Mouse (Mus musculus): ENCODE data around the gene Amigo3. TPM values are rescaled to one million over a fixed set of nuclear protein-coding genes. Genes with fewer than 3 reads are reported as not detected.
"Not testable (repeated sequence)": the region's sequence is repeated elsewhere in the genome, so short reads cannot be mapped to it uniquely, and the experiment has no call there.

The Amigo3 gene
- 1 to 10 TPM; 1.6 to 2.8 TPM for total RNA-seq (2021)

DNA sequence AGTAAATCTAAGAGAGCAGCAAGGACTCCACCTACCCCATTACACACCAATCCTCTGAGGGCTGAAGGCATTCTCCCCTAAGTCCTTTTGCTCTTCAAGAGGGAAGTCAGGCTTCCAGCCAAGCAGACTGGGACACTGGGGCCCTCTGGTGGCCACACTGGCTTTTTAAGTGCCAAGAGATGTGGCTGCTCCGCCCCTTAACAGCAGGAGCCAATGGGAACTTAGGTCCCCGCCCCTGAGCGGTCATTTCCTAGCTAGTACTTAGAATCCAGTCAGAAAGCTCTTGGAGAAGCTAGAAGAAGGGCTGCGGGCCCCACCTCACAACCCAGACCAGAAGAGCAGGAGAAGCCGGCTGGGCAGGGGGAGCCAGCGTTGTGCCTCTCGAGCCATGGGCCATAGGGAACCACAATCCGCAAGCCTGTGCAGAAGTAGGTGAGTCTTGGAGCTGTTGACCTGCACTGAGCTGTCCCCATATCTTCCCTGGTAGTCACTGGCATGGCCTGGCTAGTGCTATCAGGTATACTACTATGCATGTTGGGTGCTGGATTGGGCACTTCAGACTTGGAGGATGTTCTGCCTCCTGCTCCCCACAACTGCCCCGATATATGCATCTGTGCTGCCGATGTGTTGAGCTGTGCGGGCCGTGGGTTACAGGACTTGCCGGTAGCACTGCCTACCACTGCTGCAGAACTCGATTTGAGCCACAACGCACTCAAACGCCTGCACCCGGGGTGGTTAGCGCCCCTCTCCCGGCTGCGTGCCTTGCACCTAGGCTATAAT, at the start of gene Amigo3:
Amigo3 (plus strand) TSS at position 275 of the 780 bp plus-strand sequence.
- intact Hi-C loops (cut with DNase I) = loop anchor here (10.0 kb wide), 1 partner anchor 88 kb away; no protein-coding TSS in a partner anchor
- peak; percentile 95 for DNase-seq

DNA sequence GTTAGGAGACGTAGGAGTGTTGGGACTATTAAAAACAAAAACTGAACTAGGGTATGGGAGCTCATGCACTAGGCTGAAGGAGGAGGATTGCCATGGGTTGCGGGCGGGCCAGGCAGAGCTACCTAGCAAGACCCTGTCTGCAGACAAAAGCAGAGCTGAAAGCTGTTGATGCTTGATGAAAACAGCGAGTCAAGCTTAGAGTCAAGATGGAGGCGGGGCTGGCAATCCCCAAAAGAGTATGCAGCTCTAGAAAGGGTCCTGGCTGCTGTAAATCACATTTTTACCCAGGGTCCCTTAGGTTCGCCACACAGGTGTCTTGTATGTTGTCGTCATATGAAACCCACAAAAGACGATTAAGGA, 49.4 kb upstream of the Amigo3 start:
- intact Hi-C loops (cut with DNase I) = no loop called here
- peak; percentile 15 for DNase-seq

DNA sequence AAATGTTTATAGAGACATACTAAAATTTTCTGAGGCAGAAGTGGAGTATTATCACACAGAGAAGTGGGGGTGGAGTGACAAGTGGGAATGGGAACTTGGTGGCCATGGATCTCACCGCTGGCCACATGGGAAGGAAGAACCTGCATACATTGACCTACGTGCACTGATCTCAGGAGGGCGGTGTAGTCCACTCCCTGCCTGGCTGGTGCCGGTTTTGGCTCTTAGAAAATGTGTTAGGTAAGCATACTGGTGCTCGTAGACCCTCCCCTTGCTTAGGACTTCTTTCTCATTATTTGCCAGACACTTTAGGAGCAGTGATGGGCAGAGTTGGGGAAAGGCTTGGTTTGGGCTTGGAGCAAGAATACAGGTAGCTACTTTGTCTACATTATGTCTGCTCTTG, 44.9 kb upstream of the Amigo3 start:
- no peak for DNase-seq
- intact Hi-C loops (cut with DNase I) = no loop called here

DNA sequence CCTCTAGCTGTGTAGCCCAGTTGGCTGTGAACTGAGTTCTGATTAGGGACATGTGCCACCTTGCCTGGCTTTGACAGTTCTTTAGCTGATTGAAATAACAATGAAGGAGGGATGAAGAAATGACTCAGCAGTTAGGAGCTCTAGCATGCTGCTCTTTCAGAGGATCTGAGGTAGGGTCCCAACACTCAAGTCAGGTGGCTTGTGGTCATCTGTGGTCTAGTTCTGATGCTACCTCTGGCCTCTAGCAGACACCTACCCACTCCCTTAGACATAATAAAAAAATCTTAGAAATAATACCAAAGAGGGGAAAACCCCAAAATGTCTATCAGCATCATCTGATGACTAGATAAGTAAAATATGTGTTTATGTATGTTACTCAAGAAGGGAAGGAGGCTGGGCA, 42.6 kb upstream of the Amigo3 start:
- intact Hi-C loops (cut with DNase I) = no loop called here
- DNase-seq = no peak

DNA sequence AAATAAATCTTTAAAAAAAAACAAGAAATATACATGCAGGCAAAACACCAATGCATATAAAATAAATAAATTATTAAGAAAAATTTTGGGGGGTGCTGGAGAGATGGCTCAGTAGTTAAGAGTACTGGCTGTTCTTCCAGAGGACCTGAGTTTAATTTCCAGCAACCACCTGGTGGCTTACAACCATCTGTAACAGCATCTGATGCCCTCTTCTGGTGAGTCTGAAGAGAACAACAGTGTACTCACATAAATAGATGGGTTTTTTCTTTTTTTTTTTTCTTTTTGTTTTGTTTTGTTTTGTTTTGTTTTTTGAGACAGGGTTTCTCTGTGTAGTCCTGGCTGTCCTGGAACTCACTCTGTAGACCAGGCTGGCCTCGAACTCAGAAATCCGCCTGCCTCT, 39.4 kb upstream of the Amigo3 start:
- intact Hi-C loops (cut with DNase I); DNase-seq: not testable (repeated sequence)

DNA sequence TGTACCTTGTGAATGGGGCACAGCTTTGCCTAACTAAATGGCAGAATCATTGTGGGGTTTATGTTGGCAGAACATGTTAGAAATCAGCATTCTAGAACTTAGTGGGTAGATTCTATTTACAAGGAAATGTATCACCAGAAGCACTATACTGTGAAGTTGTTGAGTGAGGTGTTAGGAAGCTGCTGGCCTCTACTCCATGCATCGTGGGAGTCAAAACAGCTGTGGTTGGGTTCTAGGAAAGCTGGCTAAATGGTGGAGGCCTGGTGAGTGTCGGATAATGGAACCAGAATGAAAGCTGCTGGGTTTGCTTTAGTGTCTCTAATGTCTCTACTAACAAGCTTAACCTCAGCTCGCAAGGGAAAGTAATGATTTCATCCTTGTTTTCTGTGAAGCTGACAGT, 35.8 kb upstream of the Amigo3 start:
- no peak for DNase-seq
- intact Hi-C loops (cut with DNase I) = no loop called here

DNA sequence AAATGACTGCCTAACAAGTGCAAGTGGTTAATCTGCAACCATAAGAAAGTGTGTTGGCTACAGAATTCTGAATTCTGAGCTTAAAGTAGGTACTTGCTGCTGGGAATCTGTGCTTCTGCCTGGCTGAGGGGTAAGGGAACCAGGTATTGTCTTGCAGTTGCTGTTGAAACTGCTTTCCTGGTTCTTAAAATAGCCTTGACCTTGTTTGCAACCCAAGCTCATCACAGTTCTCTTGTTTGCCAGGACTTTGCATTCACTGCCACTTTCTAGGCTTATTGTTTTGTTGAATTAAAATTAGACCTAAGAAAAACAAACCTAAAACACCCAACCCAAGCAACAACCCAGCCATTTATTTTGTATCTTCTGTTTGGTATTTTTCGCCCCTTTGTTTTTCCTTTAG, 32.2 kb upstream of the Amigo3 start:
- intact Hi-C loops (cut with DNase I) = no loop called here
- no peak for DNase-seq

DNA sequence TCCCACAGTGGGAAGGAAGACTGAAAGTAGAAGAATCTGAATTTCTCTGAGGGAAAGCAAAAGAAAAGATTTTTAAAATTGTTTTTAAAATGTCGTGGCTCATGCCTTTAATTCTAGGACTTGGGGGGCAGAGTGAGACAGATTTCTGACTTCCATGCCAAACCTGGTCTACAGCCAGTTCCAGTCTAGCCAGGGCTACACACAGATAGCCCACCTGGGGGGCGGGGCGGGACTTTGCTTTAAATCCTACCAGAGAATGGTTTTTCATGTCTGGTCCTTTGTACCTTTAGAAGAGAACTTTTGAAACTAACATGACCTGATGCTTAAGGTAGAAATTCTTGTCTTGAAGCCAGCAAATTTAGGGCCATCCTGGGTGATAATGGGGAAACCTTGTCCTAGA, 29.7 kb upstream of the Amigo3 start:
- intact Hi-C loops (cut with DNase I) = no loop called here

DNA sequence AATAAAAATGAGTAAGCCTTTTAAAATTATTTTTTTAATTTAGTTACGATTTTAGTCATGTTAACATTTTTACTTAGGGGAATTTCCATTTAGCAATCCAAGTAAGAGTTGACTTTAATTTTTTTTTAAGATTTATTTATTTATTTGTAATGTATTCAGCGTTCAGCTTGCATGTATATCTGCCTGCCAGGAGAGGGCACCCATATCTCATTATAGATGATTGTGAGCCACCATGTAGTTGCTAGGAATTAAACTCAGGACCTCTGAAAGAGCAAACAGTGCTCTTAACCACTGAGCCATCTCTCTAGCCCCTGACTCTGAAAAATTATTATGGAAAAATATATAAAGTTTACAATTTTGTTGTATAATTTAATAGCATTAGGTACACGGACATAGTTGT, 26.4 kb upstream of the Amigo3 start:
- DNase-seq = no peak
- intact Hi-C loops (cut with DNase I) = no loop called here

More for the DNA sequence above, 29.7 kb upstream of the Amigo3 start:
- no peak for DNase-seq

DNA sequence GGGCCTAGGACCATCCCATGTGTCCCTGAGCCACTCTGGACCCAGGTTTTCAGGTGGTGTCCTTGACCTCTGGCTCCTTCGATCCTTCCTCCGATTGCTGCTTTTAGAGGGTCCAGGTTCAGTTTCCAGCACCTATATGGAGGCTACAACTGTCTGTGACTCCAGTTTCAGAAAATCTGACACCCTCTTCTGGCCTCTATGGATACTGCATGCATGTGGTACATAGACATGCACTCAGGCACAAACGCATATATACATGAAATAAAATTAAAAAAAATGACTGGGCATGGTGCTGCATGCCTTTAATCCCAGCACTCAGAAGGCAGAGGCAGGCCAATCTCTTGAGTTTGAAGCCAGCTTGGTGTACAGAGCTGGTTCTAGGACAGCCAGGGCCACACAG, 25.1 kb upstream of the Amigo3 start:
- DNase-seq = no peak
- intact Hi-C loops (cut with DNase I) = no loop called here

DNA sequence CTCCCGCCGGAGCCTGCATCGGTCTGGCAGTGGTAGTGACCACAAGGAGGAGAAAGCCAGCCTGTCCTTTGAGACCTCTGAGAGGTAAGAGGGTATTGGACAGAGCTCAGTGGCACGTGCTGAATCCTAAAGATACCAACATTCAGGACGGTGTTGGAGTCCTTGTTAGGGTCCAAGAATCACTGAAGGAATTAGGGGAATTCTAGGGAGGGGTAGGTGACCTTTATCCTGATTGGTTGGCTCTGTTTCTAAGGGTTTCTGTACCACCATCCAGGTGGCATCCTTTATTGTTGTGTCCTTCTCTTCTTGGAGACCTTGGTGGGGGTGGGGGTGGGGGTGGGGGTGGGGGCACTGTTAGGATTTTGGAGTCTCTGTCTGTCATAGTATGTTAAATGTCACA, 20.8 kb upstream of the Amigo3 start:
- intact Hi-C loops (cut with DNase I) = no loop called here
- DNase-seq = no peak

DNA sequence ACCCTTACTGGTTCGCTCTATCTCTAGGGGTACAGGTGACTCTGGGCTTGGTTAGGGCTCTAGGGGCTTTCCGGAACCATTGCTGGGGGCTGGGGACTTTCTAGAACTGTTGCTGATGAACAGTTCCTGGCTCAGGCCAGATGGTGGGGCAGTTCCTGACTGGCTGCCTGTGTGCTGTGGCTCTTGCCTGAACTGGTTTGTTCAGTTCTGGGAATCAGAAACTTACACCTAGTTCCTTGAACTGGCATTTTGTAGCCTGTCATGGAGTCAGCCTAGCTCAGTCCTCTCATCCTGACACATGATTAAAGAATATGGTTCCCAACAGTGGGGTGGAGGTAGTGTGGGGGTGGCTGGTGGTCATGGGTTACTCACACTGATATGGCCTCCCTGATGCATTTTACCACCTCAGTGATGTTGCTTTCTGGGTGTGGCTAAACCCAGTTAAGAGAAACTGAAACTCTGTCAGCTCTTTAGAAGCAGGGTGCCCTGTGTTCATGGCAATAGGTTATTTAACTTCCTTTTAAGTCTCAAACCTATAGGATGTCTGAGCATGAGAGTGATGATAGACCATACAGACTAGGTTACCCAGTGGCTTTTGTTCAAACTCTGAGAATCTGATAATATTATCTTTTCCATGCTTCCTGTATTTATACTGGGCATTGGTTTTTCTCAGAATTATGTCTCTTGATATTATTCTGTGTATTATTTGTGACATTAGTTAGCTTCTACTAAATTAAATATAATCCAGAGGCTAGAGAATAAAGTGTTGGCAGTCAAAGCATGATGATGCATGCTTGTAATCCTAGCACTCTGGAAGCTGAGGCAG, 17.4 kb upstream of the Amigo3 start:
- no peak for DNase-seq
- intact Hi-C loops (cut with DNase I) = no loop called here

DNA sequence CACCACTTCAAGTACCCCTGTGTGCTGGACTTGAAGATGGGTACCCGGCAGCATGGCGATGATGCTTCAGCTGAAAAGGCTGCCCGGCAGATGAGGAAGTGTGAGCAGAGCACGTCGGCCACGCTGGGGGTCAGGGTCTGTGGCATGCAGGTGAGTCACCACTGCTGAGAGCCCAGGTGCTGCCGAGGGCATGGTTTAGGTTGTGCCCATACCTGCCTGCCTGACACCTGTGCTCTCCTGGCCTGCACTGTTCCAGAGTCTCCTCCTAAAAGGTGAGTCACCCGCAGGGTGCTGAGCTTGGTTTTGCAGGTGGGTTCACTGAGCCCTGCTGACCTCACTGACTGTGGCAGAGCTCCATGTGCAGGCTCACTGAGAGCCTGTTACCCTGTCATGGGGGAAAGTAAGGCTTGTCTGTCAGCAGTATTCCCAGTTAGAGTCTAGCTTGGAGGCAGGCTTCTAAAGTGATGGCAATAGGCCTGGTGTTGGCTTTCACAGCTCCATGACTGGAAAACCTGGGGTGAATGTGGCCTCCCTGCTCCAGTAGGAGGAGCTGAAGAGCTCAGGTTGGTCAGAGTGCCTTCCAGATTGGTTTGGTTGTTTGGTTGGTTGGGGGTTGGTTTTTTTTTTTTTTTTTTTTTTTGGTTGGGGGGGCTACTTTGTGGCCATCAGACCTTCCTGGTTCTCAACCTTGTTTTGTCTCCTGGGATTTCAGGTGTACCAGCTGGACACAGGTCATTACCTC, 8.0 kb upstream of the Amigo3 start:
- DNase-seq = no peak
- intact Hi-C loops (cut with DNase I) = loop anchor here (5.0 kb wide), 1 partner anchor 143 kb away; no protein-coding TSS in a partner anchor

DNA sequence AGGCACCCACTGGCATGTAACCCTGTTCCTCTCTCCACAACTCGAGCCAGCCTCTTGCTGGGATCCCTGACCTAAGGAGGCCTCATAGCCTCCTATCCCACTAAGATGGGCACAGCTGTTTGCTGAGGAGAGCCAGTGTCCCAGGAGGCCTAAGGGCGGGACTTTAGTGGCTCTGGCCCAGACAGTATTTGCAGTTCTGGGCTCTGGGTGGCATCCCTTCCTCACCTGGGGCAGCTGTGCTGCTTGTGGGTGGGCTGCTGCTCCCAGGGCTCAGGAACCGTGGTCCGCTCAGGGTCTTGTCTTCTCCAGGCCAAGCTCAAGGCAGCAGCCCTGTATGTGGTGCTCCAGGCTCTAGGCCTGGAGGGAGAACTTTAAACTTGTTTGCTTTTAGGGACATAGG, 6.4 kb upstream of the Amigo3 start:
- no peak for DNase-seq

DNA sequence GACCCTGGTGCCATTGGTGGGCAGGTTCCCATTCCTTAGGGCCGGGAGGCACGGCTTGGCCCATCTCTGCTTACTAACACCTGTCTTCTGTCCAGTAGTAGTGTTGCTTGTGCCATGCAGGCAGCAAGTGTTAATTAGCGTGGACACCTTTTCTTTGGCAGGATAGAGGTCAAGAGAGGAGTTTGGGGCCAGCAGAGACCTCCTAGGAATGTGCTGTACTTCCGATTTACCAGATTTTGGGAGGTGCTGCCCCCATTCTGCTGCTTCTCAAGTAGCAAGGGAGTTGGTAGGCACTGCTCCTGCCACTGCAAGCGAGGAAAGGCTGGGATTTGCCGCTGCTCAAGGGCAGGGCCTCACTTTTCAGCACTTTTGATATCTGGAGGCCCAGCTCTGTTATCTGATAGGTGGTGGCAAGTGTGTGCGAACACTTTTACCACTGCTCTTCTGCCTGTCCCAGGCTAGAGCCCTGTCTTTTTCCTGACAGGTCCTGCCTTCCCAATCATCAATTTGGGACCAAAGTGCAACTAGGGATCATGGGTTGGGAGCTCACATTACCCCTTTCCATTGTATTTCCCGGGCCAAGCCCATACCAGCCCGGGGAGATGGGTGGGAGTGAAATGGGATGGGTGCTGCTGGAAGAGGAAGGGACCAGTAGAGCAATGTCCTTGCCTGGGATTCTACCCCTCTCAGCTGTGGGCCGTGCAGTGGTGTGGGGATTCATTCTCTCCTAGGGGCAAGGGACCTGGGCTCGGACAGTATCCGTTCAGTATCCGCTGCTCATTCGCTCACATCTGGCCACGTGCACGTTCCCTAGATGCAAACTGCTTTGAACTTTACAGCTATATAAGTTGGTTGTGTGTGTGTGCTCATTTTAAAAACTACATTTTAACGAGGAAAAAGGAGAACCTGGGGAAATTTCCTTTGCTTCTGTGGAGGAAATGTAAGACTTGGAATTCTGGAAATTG, 5.1 kb upstream of the Amigo3 start:
- DNase-seq = no peak
- intact Hi-C loops (cut with DNase I) = loop anchor here (5.0 kb wide), 1 partner anchor 146 kb away; no protein-coding TSS in a partner anchor

More for the DNA sequence above, 6.4 kb upstream of the Amigo3 start:
- intact Hi-C loops (cut with DNase I) = loop anchor here (5.0 kb wide), 1 partner anchor 144 kb away; no protein-coding TSS in a partner anchor

DNA sequence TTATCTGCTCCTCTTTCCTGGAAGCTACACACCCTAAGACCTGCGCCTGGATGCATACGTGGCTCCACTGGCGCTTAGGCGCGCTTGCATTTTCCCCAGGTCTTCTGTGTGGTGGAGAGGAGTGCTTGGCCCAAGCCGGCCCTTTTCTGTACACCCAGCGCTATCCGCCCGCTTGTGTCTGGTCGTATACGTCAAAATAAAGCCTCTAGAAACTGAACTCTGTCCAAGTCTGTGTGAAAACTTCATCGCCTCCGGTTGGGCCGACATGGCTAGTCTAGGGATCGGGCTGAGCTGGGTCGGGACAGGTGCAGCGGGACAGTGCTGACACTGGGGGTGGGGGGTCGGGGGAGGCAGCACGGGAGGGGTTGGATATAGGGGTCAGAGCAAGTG, 4.4 kb upstream of the Amigo3 start:
- DNase-seq = no peak
- intact Hi-C loops (cut with DNase I) = loop anchor here (5.0 kb wide), 1 partner anchor 146 kb away; no protein-coding TSS in a partner anchor

DNA sequence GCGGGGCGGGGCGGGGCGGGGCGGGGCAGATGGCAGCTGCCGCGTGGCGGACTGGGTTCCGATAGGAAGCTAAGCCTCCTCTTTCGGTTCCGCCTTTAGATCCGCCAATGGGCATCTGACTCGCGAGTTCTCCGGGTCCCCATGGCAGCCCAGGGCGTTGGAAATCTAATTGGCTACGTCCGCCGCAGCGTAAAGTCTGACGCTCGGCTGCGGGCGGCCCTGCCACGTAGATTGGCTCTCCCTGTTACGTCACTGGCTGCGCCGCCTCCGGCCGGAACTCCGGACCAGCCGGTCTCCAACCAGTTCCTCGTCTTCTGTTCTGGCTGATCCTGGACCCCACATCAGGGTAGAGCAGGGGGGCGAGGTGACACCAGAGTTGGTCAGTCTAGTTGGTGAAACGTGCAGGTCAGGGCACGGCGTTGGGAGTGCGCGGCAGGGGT, 3.9 kb upstream of the Amigo3 start, which contains the start of gene Gmppb:
Gmppb (plus strand) TSS at position 227 of the 440 bp plus-strand sequence.
- intact Hi-C loops (cut with DNase I) = loop anchor here (5.0 kb wide), 1 partner anchor 147 kb away; no protein-coding TSS in a partner anchor
- peak; percentile 96 for DNase-seq

DNA sequence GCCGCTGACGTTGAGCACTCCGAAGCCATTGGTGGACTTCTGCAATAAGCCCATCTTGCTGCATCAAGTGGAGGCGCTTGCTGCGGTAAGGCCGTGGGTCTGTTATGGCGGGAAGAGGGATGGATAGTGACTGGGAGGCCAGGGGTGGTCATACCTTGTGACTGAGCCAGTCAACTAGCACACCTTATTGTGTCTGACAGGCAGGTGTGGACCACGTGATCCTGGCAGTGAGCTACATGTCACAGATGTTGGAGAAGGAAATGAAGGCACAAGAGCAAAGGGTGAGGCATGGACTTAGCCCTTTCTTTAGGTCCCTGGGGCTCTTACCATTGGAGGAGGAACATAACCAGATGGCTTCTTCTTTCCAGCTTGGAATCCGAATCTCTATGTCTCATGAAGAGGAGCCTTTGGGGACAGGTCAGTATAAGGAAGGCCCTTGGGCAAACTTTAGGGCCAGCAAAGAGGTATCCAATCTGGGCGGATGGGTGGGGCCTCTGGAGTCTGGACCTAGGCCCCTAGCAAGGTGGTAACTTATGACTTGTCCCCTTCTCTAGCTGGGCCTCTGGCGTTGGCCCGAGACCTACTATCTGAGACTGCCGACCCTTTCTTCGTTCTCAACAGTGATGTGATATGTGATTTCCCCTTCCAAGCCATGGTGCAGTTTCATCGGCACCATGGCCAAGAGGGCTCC, 3.3 kb upstream of the Amigo3 start:
- intact Hi-C loops (cut with DNase I) = loop anchor here (5.0 to 10.0 kb wide), 2 partner anchors 85 to 147 kb away; no protein-coding TSS in a partner anchor
- no peak for DNase-seq
